Mouse (Mus musculus): ENCODE results near the gene Nsd1.

Nsd1 gene

GRCm38 (mm10) chr13:55261521-55261920, 51.9 kb downstream of the Nsd1 start:
- no peak for DNase-seq

DNA sequence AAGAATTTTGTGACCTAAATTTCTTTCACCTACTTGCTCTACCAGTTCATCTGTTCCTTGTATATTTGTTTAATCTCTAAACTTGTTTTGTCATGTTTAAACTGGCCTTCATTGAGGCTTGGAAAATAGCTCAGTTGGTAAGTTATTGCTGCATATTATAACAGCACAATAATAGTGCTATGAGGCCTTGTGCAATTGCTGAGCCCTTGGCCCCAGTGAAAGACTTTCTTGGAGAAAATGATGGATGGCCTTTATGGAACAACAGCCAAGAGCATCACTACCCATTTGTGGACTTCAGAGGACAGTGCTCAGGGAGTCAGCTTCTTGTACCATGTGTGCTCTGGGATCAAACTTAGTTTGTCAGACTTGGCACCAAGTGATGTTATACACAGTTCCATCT, 52.5 kb downstream of the Nsd1 start:
- DNase-seq: no peak

DNA sequence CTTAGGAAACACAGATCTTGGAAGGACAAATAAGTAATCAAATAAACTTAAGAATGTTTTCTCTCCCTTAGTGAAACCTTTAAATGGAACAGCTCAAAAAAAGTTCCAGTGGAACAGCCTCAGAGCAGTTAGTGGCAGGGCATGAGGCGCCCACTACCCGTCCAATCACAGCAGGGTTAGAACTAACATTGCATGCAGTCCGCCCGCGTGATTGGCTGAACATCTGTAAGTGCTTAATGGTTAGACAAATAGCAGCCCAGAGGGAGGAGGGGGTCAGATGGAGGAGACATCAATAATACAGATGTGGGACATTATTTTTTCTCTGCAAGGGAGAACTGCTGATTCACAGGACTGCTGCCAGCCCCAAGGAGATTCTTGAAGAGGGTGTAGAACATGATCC, 67.6 kb downstream of the Nsd1 start:
- DNase-seq: no peak

DNA sequence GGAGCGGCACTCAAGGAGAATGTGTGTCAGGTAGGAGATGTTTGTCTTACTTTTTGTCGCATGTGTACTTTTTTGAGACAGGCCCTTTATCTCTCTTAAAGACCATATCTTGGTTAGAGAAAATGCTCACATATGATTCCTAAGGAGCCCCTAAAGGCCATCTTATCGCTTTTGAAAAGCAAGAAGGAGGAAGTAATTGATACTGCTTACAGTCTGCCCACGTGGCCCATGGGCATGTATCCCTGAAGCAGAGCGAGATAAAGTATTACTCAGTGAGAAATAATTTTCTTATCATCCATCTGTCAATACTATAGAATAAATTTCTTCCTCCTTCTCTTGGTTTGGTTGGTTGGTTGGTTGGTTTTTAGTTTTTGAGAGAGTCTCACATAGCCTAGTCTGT, 68.1 kb downstream of the Nsd1 start:
- DNase-seq: no peak

DNA sequence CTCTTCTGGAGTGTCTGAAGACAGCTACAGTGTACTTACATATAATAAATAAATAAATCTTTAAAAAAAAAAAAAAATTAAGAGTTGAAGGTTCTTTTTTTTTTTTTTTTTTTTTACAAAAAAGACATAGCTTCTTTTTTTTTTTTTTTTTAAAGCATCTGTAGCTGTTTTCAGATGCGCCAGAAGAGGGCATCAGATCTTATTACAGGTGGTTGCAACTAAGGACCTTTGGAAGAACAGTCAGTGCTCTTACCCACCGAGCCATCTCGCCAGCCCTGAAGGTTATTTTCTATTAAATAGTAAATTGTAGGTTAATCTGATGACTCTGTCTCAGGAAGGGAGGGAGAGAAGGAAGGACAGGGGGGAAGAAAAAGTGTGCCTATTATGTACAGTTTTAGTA, 79.3 kb downstream of the Nsd1 start:
- no peak for DNase-seq

GRCm38 (mm10) chr13:55296760-55297159, 87.2 kb downstream of the Nsd1 start:
- DNase-seq: no peak

GRCm38 (mm10) chr13:55300913-55301312, 91.3 kb downstream of the Nsd1 start:
- DNase-seq: no peak

DNA sequence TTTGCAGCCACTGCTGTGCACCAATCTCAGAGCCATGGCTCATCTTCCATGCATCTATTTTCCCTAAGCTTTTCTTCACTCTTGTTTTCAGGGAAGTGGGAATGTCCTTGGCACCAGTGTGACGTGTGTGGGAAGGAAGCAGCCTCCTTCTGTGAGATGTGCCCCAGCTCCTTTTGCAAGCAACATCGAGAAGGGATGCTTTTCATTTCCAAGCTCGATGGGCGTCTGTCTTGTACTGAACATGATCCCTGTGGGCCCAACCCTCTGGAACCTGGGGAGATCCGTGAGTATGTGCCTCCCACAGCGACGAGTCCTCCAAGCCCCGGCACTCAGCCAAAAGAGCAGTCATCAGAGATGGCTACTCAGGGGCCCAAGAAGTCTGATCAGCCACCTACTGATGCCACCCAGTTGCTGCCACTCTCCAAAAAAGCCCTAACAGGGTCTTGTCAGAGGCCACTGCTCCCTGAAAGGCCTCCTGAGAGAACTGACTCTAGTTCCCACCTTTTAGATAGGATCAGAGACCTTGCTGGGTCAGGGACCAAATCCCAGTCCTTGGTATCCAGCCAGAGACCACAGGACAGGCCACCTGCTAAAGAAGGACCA, 102.5 kb downstream of the Nsd1 start:
- no peak for DNase-seq

DNA sequence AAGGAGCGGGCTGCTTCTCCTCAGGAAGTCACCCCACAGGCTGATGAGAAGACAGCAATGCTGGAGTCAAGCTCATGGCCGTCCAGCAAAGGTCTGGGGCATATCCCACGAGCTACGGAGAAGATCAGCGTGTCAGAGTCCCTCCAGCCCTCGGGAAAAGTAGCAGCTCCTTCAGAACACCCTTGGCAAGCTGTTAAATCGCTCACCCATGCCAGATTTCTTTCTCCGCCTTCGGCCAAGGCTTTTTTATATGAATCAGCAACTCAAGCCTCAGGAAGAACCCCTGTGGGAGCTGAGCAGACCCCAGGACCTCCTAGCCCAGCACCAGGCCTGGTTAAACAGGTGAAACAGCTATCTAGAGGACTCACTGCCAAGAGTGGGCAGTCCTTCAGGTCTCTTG, 103.5 kb downstream of the Nsd1 start:
- no peak for DNase-seq

DNA sequence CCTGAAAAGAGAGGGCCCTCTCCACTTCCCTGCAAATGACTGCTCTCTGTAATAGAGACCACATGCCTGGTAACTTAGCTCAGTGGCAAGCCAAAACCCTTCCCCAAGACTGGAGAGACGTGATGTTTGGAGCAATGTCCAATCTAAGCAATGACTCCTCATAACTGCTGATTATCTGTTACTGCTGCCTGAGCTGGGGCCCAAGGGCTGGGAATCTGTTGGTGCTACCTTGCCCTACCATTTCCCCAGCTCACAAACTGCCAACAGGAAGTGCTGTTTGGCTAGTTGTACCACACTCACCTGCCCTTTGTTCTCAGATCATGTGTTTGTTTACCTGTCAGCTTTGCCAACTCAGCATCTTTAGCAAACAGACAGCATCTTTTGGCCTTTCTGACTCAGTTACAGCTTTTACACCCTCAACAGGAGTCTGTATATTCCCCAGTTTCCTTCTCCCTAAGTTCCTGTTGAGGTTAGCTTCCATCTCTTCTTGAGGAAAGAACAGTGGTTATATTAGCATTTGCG, 105.4 kb downstream of the Nsd1 start:
- DNase-seq: no peak

DNA sequence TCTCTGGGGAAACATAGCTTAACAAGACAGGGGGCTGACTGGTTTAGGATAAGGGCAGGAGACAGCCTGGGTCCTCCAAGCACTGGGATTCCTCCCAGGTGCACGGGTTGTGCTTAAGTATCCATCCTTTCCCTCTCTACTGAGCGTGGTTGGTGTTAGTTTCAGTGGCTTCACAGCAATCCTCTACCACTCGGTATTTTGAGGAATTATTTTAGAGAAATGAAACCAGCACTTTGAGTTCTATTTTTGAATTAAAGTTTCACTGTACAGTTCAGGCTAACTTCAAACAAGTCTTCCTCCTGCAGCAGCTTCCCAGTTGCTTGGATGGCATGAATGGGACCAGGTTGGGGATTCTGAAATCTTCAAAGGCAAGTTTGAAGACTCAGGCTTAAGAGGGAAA, 108.8 kb downstream of the Nsd1 start:
- no peak for DNase-seq

DNA sequence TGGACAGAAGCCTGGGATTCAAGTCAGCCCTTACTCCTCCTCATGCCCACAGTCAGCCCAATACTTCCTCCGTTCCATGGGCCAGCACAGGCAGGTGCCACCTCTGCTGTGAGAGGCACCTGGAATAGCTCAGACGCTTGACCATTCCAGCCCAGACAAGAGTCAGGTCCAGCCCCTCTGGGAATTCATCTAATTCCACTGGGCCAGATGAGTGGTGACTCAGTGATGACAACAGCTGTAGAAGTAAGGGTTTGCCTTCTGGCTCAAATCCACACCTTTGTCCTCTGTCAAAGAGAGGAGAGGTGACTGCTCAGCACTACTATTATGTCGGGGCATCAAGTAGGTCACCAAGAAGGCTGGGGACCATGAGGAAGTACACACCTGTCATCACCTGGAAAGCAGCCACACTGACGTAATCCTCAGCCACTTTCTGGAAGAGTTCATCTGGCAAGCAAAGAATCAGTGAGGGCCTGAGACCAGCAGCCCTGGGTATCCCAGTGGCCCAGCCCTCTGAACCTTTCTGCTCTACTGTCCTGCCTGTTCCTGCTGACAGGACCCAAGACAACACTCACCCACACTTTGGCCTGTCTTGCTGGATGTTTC, 110.5 kb downstream of the Nsd1 start, which contains the start of gene Prelid1:
Prelid1 (plus strand) TSS at position 570 of the 603 bp plus-strand sequence.
- no peak for DNase-seq

- DNase-seq: peak; percentile 90
Measured at GRCm38 (mm10) chr13:55321434-55322129, 112.0 kb downstream of the Nsd1 start, which contains the start of gene Rab24. TSS of gene Rab24 (minus strand) at chr13:55321946.

DNA sequence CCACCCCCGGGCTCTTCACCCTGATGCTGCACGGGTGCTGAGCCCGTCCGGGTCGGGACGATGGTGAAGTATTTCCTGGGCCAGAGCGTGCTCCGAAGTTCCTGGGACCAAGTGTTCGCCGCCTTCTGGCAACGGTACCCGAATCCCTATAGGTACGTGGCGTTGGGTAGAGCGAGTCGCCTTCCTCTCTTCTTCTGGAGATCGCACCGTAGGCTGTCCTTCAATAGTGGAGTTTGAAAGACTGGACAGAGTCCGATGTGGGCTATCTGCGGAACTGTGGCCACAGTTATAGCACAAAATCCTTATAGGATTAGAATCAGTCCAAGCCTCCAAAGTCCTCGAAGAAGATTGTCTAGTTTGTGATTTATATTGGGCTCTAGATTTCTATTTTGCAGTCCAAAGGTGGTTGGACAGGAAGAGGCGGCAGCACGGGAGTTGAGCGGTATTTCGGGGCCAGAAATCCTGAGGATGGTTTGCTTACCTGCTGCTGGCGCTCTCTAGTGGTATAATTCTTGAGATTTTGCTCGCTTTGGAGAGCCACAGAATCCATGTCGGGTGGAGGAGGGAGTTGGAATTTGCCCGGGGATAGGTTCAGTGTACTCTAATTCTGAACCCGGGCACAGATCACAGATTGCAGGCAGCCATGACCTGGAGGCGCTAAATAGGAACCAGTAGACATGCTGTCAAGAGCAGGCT, 112.7 kb downstream of the Nsd1 start:
- peak; percentile 67 for DNase-seq

GRCm38 (mm10) chr13:55325596-55325995, 116.0 kb downstream of the Nsd1 start:
- no peak for DNase-seq

DNA sequence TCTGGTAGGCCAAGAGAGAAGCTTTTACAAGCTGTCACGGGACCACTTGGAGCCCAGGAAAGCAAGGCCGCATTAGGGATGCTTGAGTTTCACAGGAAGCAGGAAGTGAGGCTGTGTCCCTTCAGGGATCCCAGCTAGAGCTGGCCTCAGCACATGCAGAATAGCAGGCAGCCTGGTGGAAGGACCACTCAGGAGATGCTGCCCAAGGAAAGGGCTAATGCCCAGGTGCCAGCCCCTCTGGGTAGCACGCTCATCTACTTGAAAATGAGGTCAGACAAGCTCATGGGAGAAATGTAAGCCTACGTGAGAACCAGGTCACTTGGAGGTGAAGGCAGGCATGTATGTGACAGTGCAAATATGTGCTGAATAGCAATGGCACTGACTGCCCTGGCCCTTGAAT, 117.6 kb downstream of the Nsd1 start:
- no peak for DNase-seq

DNA sequence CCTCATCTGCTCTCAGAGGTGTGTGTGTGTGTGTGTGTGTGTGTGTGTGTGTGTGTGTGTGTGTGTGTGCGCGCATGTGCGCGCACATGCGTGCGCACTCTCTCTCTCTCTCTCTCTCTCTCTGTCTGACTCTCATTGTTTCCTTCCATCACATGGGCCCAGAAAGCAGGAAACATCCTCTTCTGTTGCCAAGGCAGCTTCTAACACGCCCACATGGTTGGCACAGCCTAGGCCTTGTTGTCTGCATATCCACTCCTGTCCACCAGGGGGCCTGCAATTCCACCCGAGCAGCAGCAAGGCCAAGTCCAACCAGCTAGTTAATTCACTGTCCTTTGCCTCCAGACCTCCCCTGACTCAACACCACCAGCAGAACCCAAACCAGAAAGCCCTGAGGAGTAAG, 118.1 kb downstream of the Nsd1 start:
- peak; percentile 84 for DNase-seq

DNA sequence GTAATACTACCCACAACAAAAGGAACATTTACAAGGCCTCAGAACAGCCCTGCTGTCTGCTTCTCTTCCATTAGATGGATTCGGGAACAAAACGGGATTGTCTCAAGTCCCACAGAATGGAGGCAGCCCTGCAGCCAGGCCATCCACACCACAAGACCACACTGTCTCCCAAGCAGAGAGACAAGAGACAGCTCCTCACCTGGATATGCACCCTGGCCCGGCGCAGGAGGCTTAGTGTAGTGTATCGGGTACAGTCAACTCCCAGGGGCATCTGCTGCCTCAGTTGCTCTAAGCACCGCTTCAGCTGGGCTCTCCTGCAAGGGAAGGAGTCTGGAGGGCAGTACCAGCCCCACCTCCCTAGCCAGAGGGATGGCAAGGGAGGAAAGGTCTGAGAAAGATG, 118.6 kb downstream of the Nsd1 start:
- DNase-seq: no peak

DNA sequence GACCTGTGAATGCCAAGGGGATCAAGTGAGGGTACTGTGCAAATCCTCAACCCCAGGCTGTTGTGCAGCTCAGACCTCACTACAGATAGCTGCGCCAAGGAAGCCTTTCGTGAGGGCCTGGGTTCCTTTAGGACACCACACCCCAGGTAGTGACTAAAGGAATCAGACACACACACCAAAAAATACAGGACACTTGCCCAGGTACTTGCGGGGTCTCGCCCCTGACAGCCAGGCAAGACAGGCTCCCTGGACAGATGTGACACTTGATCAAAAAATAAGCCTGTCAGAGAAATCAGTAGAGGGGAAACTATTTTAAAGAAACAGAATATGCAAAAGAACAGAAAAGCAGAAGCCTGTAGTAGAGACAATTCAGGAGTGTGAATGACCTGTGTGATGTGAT, 119.1 kb downstream of the Nsd1 start:
- DNase-seq: no peak

GRCm38 (mm10) chr13:55329109-55329682, 119.6 kb downstream of the Nsd1 start:
- DNase-seq: no peak

- peak; percentile 90 for DNase-seq
Measured at GRCm38 (mm10) chr13:55329683-55330566, 120.3 kb downstream of the Nsd1 start, which contains the start of gene Mxd3. TSS of gene Mxd3 (minus strand) at chr13:55329823.
